Mouse (Mus musculus) right cerebral cortex, postnatal 10 days (tissue): ENCODE results near the gene Pin1rt1.

Experiments
- DNase-seq, 2 experiments: peaks; one replicate each; pipeline ENCODE4 v3.0.0; 2021; ENCODE audit warnings: low spot score in 2 of 2

Pin1rt1 gene

GRCm38 (mm10) chr2:104716279-104716678 is at the start of gene Pin1rt1:
TSS of gene Pin1rt1 (minus strand) at chr2:104716379.
- DNase-seq, result no peak

DNA sequence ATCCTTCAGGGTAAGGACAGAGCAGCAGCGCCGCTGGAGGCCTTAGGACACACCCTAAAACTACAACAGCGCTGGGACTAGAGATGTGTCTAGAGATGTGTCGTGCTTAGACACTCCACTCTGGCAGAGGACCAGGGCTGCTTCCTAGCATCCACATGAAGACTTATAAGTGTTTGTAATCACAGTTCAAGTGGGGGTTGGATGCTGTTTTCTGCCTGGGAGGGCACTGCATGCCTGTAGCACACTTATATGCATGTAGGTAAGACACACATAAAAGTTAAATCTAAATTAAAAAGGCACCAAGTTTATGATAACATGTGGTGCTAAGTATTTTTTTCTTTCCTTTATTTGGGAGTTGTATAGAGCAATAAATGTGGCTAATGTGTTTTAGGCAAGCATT is 47.8 kb upstream of the Pin1rt1 start:
- no peak for DNase-seq

- DNase-seq, result no peak
Observed at GRCm38 (mm10) chr2:104763134-104763703, 47.0 kb upstream of the Pin1rt1 start.

GRCm38 (mm10) chr2:104750611-104751010 is 34.4 kb upstream of the Pin1rt1 start:
- DNase-seq, result no peak

GRCm38 (mm10) chr2:104748652-104749183 is 32.5 kb upstream of the Pin1rt1 start:
- DNase-seq, result no peak

DNA sequence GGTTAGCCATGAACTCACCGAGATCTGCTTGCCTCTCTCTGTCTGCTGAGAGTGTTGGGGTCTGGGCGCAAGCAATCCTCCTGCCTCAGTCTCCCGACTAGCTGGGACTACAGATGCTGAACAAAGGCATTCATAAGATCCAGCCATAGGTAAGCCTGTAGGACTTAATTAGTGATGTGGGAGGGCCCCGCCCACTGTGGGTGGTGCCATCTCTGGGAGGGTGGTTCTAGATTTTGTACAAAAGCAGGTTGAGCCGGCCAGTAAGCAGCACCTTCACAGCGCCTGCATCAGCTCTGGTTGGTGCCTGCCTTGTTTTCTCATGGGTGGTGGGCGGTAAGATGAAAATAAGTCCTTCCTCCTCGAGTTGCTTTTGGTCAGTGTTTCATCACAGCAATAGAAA is 30.1 kb upstream of the Pin1rt1 start:
- DNase-seq, result no peak

DNA sequence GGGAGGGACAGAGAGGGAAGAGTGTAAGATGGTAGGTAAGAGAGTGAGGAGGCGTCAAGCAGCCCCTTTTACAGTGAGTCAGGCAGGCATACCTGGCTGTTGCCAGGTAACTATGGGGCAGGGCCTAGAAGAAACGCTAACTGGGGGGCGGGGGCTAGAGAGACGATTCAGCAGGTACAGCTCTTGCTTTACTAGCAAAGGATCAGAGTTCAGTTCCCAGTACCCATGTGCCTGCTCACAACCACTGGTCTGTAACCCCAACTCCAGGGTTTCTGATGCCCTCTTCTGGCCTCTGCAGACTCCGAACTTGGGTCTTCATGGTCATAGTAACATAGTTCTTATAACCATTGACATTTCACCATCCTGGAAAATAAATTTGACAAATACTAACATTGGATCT is 27.8 kb upstream of the Pin1rt1 start:
- no peak for DNase-seq

DNA sequence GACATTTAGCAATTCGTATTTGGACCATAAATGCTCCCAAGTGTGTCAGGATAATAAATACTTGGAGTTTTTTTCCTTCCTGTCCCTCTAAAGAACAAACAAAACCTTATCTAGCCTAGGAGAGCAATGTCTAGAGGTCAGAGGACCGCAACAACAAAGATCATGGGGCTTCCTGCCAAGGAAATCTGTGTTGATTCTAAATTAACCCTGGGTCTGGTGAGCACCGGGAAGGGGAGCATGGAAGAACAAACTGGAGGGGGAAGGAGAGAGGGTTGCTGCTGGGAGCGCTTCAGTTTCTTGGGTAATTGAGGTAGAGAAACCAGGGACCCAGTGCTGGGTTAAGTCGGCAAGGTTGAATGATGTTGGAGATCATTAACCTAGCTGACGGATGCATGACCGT is 27.0 kb upstream of the Pin1rt1 start:
- no peak for DNase-seq

GRCm38 (mm10) chr2:104742741-104743064 is 26.5 kb upstream of the Pin1rt1 start, which contains the start of gene Depdc7:
TSS of gene Depdc7 (minus strand) at chr2:104742878.
- DNase-seq, result peak; percentile 86 to 90

DNA sequence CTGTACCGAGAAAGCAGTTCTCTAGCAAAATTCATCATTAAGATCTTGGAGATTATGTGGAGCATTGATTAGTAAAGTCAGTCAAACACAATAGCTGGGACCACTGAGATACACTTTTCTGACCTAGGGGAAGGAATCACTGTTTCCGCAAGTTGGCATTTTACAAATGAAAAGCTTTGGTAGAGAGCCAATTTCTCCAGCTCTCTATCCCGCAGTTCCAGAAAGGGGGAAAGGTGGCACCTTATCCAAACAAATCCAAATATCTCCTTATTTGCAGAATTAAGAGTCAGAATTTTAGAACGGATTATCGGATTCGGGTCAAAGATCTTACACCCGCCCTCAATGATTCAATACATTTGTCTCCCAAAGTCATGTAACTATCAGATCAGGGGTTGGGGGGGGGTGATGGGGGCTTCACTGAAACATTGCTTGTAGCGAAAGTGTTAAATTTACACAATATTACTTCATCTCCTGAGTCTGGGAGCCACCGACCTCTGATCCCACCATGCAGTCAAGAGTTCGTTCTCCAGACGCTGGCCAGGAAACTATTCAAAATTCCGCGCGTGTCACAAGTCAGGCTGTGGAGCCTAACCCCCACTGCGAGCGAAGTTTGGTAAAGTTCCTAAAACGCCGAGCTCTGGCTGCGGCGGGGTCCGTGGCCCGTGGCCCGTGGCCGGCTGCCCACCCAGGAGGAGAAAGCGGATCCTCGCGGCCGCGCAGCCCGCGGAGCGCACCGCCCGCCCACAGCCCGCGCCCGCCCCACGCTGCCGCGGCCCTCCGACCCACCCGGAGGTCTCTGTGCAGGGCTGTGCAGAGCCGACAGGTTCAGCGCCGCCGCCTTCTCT is 25.9 kb upstream of the Pin1rt1 start:
- peak; percentile 36 to 37 for DNase-seq

DNA sequence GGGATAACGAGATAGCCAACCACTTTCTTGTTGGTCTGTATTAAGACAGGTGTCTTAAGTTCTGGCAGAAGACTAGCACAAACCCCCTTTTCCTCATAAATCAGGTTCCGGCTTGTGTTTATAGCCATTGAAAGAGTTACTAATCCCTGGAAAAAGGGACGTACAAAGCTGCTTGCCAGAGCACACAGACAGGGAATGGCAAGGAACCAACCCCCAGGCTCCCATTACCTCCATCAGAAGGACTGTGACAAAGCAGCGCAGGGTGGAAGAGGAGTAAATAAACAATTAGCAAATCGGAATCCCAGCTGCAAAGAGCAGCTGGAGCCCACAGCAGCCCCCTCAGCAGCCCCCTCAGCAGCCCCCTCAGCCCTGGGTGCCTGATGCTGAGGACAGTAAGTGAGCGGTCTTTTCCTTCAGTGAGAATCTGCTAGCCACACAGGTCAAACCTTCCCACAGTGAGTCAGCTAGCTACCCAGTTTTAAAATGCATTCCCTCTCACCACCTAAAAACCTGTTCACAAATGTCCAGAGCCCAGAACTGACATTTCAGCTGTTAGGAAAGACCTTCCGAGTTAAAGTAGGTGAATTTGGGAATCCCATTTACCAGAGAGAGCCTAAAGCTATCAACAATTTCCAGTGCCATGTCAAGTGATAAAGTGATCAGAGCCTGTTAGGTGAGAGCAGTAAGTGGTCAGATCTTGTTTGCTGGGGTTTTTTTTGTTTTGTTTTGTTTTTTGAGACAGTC is 25.0 kb upstream of the Pin1rt1 start:
- DNase-seq, result no peak

DNA sequence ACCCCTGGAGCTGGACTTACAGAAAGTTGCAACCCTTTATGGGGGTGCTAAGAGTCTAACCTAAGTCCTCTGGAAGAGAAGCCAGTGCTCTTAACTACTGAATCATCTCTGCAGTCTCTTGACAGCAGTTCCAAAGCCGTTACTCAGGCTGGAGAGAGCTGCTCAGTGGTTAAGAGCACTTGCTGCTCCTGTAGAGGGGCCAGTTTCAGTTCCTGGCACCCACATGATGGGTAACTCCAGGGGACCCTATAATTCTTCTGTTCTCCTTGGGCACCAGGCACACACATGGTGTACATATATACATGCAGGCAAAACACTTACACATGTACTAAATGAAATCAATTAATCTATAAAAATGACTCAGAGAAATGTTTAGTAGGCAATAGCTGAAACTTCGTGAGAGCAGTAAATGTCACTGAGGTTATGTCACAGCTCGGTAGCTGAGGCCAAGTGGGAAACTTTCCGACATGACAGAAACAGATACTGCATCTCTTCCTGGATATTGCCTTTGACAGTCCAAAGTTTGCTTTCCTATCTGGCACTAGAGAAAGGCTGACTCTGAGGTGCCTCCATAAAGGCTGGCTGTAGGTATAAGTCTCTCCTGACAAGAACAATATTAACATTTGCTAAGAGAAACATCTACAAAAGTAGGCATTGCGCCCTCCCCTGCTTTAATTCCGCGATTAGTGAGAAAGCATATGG is 24.2 kb upstream of the Pin1rt1 start:
- DNase-seq, result no peak

DNA sequence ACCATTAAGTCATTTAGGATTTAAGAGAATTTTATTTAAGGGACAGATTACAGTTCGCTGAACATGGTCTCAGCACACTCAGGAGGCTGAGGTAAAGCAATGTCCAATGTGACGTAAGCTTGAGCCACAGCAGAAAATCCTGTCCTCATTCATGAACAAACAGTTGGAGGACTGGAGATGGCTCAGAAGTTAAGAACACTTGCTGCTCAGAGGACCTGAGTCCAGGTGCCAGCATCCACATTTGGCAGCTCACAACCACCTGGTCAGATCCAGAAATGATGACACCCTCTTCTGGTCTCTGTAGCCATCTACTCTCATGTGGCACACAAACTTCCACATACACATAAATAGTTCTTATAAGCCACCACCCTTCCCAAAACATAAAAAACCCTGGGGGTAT is 23.5 kb upstream of the Pin1rt1 start:
- no peak for DNase-seq

DNA sequence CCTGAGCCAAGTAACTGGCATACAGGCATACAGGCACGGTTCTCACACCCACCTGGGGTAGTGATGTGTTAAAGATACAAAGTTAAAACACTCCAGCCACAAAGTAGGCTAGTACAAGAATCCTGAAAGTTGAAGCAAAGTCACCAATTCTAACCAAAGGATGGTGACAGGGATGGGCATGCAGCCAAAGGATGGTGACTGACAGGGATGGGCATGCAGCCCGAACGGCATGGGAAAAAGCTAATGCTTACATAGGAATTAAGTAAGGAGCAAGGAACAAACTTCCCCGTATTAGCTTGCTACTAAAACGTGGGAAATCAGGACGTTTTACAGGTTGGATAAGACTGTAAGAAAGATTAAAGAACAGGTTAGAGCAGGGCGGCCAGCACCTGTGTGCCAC is 20.1 kb upstream of the Pin1rt1 start:
- no peak for DNase-seq

DNA sequence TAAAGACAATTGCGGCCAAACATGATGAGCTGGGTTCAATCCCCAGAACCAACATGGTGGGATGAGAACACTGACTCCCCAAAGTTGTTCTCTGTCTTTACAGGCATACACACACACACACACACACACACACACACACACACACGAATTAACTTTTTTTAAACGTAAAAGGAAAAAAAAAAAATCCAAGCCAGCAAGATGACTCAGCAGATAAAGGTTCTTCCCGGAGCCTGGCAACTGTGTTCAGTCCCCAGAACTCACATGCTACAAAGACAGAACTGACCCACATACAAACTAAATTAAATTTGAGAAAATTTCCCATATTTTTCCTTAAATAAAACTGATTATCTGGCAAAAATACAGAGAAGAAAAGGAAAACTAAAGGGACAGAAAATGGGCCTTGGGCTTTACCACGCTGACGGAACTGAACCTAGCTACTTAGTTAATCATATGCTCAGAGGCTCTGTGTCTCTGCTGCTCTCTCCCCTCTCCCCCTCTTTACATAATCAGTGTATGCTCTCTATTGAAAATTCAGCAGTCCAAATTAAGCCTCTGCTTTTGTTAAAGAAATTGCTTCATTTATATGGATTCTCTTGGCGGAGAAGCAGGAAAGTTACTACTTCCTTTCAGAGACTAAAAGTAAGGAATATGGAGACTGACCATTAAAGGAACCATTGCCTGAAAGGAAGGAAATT is 16.5 kb upstream of the Pin1rt1 start:
- DNase-seq, result no peak

DNA sequence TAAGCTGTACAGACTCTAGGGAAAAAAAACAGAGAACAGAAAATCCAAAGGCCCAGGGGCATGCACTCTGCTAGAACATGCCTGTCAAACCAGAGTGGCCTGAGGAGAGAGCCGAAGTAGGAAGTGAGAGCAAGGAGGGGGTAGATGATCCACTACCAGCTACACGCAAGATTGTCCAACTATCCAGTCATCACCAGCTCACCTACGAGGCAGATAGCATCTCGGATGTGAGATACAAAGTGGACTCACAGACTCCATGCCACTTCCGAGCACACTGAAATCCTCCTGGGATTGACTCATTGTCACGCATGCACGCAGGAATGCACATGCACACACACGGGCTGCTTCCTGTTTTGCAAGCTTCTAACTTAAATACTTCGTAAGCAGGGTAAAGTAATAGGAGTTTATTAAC is 15.9 kb upstream of the Pin1rt1 start:
- no peak for DNase-seq

GRCm38 (mm10) chr2:104727369-104727768 is 11.2 kb upstream of the Pin1rt1 start:
- no peak for DNase-seq

- no peak for DNase-seq
Observed at GRCm38 (mm10) chr2:104722021-104722420, 5.8 kb upstream of the Pin1rt1 start.

DNA sequence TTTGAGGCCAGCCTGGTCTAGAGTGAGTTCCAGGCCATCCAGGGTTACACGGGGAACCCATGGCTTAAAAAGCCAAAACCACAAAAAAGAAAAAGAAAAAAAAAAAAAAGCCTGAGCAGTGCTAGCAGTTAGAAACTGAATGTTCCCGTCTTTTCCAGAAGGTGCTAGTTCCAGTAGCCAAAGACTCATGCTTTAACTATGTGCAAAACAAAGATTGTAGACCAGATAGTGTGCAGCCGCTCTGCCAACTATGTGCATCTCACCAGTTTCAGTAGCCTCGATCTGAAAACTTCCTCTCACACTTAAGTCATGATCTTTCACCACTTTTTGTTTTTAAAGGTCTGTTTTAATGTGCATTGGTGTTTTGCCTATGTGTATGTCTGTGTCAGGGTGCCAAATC is 1.6 kb upstream of the Pin1rt1 start:
- DNase-seq, result no peak

GRCm38 (mm10) chr2:104717231-104717735 is 1.1 kb upstream of the Pin1rt1 start:
- DNase-seq, result no peak

GRCm38 (mm10) chr2:104714254-104714691 is 1.9 kb downstream of the Pin1rt1 start:
- DNase-seq, result no peak
